Mouse (Mus musculus) kidney, embryonic 15.5 days (tissue): ENCODE results near the gene 1810010D01Rik. TPM values are rescaled to one million over a fixed set of nuclear protein-coding genes. Genes with fewer than 3 reads are reported as not detected.

Experiments used
- ATAC-seq: fragments of 200-750 bp; cut with Nextera tagmentation; replicated peaks from 2 replicates; pipeline ENCODE4 v1.8.0; 2017; ENCODE audit warnings: moderate TSS enrichment; ENCODE audit not compliant: low FRiP score
- H3K27ac ChIP-seq: fragments of 300-500 bp; sonication (generic); 2 replicates; pipeline ENCODE4 v1.5.1; 2015; ENCODE audit warnings: mild to moderate bottlenecking, inconsistent platforms
- H3K27me3 ChIP-seq: fragments of 300-500 bp; sonication (generic); 2 replicates; pipeline ENCODE4 v1.6.1; 2015; ENCODE audit warnings: inconsistent platforms
- H3K36me3 ChIP-seq: fragments of 300-500 bp; sonication (generic); 2 replicates; pipeline ENCODE4 v1.6.1; 2015; ENCODE audit warnings: inconsistent platforms
- H3K4me1 ChIP-seq: fragments of 300-500 bp; sonication (generic); 2 replicates; pipeline ENCODE4 v1.6.1; 2015; ENCODE audit warnings: inconsistent platforms
- H3K4me2 ChIP-seq: fragments of 300-500 bp; sonication (generic); 2 replicates; pipeline ENCODE4 v1.6.1; 2015; ENCODE audit warnings: moderate library complexity, mild to moderate bottlenecking, inconsistent platforms
- H3K4me3 ChIP-seq: fragments of 300-500 bp; sonication (generic); replicated peaks from 2 replicates; pipeline ENCODE4 v1.5.1; 2015; ENCODE audit warnings: mild to moderate bottlenecking, inconsistent platforms
- H3K9ac ChIP-seq: fragments of 300-500 bp; sonication (generic); 2 replicates; pipeline ENCODE4 v1.6.1; 2015; ENCODE audit warnings: mild to moderate bottlenecking, inconsistent platforms
- H3K9me3 ChIP-seq: fragments of 300-500 bp; sonication (generic); replicated peaks from 2 replicates; pipeline ENCODE4 v1.6.1; 2016; ENCODE audit warnings: inconsistent platforms
- WGBS: fragments of 180-500 bp; shearing (Covaris S2); methylation state at CpG from one replicate; pipeline ENCODE4 v1.1.7; 2015; ENCODE audit warnings: mixed read lengths; 5-methylcytosine and 5-hydroxymethylcytosine counted together
- polyA plus RNA-seq: library from polyadenylated mRNA; unstranded; fragments of >200 nt; fragmentation: Nextera tagmentation; extraction: Ambion mirVana; gene quantifications from 2 replicates; pipeline ENCODE4 v1.2.1, GENCODE M21; 2015

The 1810010D01Rik gene
- polyA plus RNA-seq, result 0.56 TPM in 1 of 2 replicates, not detected in the other

DNA sequence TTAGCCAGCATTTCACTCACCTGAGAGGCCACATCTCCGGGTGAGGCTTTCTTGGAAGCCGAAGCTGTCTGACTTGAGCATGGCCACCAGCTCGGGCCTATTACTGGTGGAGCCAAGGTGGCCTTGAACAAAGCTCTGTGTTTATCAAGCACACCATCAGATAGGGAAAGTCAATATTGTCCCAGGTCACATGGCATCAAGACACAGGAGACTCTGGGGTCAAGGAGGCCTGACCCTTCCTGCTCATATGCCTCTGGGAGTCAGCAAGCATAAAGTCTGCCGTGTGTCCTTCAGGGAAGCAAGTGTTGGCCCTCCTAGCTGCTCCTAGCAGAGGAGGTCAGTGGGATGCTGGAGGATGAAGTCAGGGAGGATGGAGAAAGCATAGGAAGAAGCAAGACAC, at the start of gene 1810010D01Rik:
TSS of gene 1810010D01Rik (minus strand) at position 114 of the 400 bp plus-strand sequence.
- no peaks in the 10 kb centered on the region for H3K27me3 ChIP-seq

DNA sequence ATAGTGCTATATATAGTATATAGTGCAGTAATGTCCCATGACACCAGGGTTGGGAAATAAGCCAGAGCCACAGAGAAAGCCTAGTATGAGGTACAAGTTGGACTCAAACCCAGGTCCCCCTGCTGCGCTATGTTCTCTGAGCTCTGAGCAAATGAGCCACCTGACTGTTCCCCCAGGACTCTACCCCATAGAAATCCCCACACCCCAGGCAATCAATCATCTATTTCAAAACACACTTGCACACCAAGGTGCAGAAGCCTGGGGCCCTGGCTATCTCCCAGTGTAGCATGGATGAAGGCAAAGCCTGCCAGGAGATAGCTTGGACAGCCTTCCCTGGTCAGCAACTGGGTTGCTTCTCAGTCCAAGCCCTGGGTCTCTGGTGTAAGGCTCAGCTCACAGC, 48.2 kb upstream of the 1810010D01Rik start:
- Histone ChIP-seq H3K4me2 (no peak overlapping the region), H3K4me1 (no peaks in the 10 kb centered on the region), H3K4me3 (no peak overlapping the region), H3K27me3 (no peaks in the 10 kb centered on the region), H3K36me3 (peaks cover 53% of the 10 kb centered on the region), H3K9ac (no peak overlapping the region), H3K9me3 (no peaks in the 10 kb centered on the region), H3K27ac (no peak overlapping the region)
- 95% methylated on average over 1 of the region's 1 CpGs for WGBS
- ATAC-seq, result no peak

More for the DNA sequence above, at the start of gene 1810010D01Rik:
- Histone ChIP-seq H3K36me3 (no peaks in the 10 kb centered on the region), H3K4me1 (peaks cover 38% of the 10 kb centered on the region), H3K9me3 (no peaks in the 10 kb centered on the region), H3K27ac (peak within 1 kb of the TSS; percentile 93; the same call in 1 of the 2 replicates), H3K4me2 (no peak within 1 kb of the TSS), H3K4me3 (no peak within 1 kb of the TSS), H3K9ac (0 out of 2 replicates have a peak within 1 kb of the TSS, but pooled peaks have one; percentile 53)
- no peak for ATAC-seq
- WGBS, result 75% methylated on average over 4 of the region's 4 CpGs

DNA sequence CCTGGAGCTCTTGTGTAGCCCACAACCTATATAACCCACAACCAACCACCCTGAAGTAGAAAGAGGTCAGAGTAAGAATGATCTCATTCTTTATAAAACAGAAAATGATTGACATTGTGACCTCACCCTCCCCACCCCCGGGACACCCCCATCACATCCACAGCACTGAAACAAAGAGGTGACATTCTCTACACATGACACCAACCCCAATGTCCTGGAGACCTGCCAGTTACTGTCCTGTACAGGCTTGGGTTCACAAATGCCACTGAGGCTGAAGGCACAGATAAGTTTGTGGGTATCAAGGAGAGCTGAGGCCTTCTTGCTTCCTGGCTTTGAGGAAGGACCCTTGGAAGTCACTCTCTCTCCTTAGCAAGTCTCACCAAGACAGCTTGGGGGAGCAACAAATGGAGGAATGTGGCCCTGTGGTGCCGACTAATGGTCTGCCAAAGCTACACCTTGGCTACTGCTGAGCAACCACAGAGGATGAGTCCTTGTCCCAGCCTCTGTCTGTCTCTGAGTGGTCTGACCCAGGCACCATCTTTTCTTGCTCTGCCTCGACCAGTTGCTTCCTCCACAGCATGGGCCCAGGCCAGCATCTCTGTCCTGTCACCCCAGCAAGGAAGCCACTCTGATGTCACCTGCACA, 46.2 kb upstream of the 1810010D01Rik start:
- Histone ChIP-seq H3K4me3 (no peak overlapping the region), H3K27ac (no peak overlapping the region), H3K4me2 (no peak overlapping the region), H3K9me3 (no peaks in the 10 kb centered on the region), H3K4me1 (no peaks in the 10 kb centered on the region), H3K9ac (no peak overlapping the region), H3K36me3 (peaks cover 39% of the 10 kb centered on the region), H3K27me3 (no peaks in the 10 kb centered on the region)
- 58% methylated on average over 3 of the region's 3 CpGs for WGBS
- ATAC-seq, result no peak

DNA sequence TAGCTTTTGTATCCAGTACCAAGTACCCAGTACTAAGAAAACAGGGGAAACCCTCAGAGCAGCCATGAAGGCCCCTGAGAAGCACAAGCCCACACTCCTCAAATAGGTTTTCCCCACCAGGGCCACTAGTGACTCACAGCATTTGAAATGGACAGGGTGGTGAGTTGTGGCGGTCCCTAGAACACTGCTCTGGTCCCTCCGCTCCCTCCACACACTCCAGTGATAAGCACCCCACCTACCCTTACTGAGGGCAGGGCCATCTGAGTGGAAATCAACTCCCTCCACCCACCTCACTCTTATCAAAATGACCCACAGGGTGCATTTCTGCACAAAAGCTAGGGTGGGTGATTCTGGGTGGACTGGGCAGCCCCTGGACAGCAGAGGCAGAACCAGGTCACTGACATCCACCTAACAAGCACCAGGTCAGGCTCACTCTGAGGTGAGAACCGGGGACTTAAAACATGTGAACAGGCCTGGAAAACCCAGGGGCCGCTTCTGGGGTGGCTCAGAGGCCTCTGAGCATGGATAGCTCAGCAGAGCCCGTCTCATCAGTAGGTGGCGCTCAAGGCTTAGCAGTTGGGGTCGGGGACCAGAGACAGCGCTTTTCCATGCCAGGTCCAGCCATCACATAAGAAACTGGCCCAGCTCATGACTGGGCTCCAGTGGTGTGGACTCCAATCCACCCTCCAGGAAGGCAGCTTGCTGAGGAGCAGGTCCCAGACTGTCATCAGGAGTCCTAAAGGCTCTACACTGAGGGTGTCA, 45.0 kb upstream of the 1810010D01Rik start:
- Histone ChIP-seq H3K9me3 (no peaks in the 10 kb centered on the region), H3K4me1 (no peaks in the 10 kb centered on the region), H3K4me3 (no peak overlapping the region), H3K27me3 (no peaks in the 10 kb centered on the region), H3K27ac (no peak overlapping the region), H3K36me3 (peaks cover 33% of the 10 kb centered on the region), H3K4me2 (no peak overlapping the region), H3K9ac (no peak overlapping the region)
- ATAC-seq, result peak; percentile 49; the same call in 1 of the 2 replicates
- 26% methylated on average over 8 of the region's 8 CpGs for WGBS

DNA sequence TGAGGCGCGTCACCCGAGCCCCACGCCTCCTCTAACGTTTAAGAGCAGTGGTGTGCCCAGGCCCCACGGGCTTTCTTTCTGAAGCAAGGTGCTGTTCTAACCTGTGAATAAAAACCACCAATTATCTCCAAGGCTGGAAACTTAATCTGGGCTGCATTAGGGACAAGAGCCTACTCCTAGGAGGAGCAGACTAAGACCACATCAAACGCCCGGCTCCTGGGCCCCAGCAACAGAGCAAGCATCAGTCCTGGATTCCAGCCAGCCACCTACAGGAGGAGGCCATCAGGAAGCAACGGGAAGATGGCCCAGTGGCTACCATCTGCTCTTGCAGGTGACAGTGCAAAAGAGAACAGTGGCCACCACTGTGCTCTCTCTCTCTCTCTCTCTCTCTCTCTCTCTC, 42.3 kb upstream of the 1810010D01Rik start:
- H3K27ac ChIP-seq, result no peak overlapping the region
- ATAC-seq, result no peak
- H3K27me3 ChIP-seq, result no peaks in the 10 kb centered on the region
- no peak overlapping the region for H3K4me3 ChIP-seq
- H3K9ac ChIP-seq, result no peak overlapping the region
- 57% methylated on average over 9 of the region's 9 CpGs for WGBS
- no peaks in the 10 kb centered on the region for H3K9me3 ChIP-seq
- H3K36me3 ChIP-seq, result peaks cover 9% of the 10 kb centered on the region
- H3K4me1 ChIP-seq, result no peaks in the 10 kb centered on the region
- H3K4me2 ChIP-seq, result no peak overlapping the region

DNA sequence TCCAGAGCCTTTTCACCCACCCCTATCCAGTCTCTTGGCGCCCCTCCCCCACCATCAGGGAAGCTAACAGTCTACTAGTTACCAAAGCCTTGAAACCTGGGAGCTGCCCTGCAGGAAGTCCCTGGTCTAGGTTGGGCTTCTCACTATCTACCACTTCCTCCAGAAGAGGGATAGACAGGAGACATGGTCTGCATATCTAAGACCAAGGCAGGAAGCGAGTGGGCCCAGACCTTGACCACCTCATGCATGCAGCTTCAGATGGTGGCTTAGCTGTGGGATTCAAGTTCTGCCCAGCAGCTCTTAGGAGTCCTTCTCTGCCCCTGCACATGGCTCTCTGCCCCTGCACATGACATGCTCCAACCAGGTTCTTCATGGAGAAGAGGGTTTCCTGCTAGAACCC, 41.0 kb upstream of the 1810010D01Rik start:
- no peak overlapping the region for H3K4me3 ChIP-seq
- H3K27me3 ChIP-seq, result no peaks in the 10 kb centered on the region
- H3K9me3 ChIP-seq, result no peaks in the 10 kb centered on the region
- no peak overlapping the region for H3K9ac ChIP-seq
- WGBS, result 93% methylated on average over 2 of the region's 2 CpGs
- no peaks in the 10 kb centered on the region for H3K36me3 ChIP-seq
- ATAC-seq, result no peak
- no peaks in the 10 kb centered on the region for H3K4me1 ChIP-seq
- H3K4me2 ChIP-seq, result no peak overlapping the region
- no peak overlapping the region for H3K27ac ChIP-seq

DNA sequence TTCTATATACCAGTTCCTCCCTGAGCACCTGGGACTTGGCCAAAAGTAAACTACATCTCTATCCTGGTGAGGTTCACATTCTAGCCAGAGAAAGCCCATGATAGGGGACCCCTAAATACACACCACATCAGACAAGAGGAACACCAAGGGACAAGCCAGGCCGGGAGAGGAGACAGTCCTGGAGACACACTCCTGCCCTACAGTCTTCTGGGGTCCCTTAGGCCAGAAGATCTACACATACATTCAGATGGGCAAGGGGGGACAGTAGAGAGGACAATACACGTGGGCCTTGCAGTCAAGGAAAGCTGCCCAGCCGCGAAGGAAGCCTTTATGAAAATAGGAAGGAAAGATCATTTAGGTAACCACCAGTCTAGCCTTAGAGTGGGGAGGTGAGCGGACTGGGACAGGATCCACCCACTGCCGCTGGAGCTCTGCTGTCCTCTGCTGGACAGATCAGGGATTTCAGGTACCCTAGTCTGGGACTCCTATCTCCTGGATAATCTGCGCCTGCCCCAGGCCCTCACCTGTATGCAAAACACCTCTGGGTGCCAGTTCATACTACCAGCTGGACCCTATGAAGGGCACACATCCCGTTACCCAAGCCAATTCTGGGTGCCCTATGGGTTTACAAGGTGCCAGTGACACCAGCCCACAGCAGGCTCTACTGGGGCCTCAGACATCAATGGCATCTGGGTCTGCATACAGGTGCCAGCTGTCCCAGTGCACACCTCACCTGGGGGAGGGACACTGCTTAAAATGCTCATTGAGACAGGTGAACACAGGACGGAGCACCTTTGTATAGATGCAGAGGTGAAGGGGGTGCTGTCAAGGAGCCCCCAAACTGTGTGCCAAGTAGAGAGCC, 35.2 kb upstream of the 1810010D01Rik start:
- H3K27ac ChIP-seq, result no peak overlapping the region
- no peak overlapping the region for H3K4me3 ChIP-seq
- WGBS, result 17% methylated on average over 9 of the region's 9 CpGs
- H3K27me3 ChIP-seq, result no peaks in the 10 kb centered on the region
- no peaks in the 10 kb centered on the region for H3K9me3 ChIP-seq
- no peaks in the 10 kb centered on the region for H3K36me3 ChIP-seq
- peak; percentile 57 for ATAC-seq
- H3K4me2 ChIP-seq, result no peak overlapping the region
- no peak overlapping the region for H3K9ac ChIP-seq
- H3K4me1 ChIP-seq, result peaks cover 28% of the 10 kb centered on the region

DNA sequence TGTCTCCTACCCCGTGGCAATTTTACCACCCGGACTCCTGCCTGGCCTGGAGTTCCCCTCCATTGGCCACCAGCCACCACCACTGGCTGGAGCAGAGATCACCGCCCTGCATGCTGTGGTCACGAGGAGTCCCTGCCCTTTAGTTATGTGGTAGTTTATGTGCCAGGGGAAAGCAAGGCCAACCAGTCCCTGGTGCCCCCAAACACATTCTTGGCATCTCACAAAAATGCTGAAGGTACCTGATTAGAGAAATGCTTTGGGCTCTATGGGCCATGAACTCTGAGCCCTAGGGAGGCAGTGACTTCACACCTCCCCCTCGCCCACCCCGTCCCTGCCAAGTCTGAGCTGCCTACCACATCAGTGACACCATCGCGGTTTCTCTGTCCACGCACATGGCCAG, 34.1 kb upstream of the 1810010D01Rik start:
- ATAC-seq, result no peak
- no peaks in the 10 kb centered on the region for H3K9me3 ChIP-seq
- no peak overlapping the region for H3K27ac ChIP-seq
- H3K9ac ChIP-seq, result no peak overlapping the region
- no peak overlapping the region for H3K4me2 ChIP-seq
- H3K4me3 ChIP-seq, result no peak overlapping the region
- no peaks in the 10 kb centered on the region for H3K27me3 ChIP-seq
- H3K4me1 ChIP-seq, result peaks cover 28% of the 10 kb centered on the region
- no peaks in the 10 kb centered on the region for H3K36me3 ChIP-seq
- 61% methylated on average over 9 of the region's 9 CpGs for WGBS

DNA sequence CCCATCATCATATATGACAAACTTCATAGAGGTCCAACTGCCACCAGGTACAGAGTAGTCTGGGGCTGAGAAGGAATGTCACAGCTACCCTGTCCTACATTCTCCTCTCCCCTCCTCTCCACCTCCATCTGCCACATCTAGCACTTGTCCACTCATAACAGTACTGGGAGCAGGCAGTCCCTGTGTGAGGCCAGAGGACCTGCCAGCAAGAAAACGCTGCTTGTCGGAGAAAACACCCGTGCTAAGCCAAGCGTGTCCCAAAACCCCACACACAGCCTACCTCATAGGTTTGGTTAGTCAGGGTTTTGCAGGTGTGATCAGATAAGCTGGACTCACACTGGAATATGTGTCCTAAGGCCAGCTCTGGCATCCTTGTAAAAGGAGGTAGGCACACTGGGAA, 33.0 kb upstream of the 1810010D01Rik start:
- H3K27ac ChIP-seq, result no peak overlapping the region
- no peak for ATAC-seq
- peaks cover 28% of the 10 kb centered on the region for H3K4me1 ChIP-seq
- H3K4me3 ChIP-seq, result no peak overlapping the region
- H3K9ac ChIP-seq, result no peak overlapping the region
- H3K9me3 ChIP-seq, result no peaks in the 10 kb centered on the region
- WGBS, result 66% methylated on average over 4 of the region's 4 CpGs
- H3K36me3 ChIP-seq, result no peaks in the 10 kb centered on the region
- no peak overlapping the region for H3K4me2 ChIP-seq
- no peaks in the 10 kb centered on the region for H3K27me3 ChIP-seq

DNA sequence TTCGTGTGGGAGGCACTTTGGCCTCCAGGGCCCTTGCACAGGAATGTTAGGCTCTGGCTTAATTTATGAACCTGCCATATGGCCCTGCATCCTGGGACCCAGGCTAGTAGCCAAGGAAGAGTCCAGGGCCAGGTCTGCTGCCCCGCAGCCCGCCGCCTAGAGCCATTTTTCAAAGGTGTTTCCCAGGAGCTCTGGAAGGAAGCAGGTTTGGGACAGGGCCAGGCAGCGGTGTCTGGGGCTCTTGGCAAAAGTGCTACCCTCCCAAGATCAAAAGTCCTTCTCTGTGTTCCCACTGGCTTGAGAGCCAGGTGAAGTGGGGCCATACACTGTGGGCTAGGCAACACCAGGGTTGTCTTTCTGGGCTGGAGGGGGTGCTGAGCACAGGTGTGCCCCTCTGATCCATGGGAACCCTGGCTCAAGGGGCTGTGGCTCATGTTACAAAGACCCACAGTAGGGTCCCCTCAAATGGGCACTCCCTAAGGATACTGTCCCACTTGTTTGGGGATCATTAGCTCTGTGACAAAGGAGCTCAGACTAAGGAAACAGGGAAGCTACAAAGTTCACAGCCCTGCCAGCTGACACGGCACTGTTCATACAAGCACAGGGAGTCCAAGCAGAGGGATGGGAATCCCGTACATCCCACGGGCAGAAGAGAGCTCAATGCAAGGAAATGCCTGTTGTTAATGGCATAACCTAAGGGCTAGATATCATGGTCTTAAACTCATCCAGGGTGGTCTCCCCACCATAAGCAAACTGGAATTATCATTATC, 32.0 kb upstream of the 1810010D01Rik start:
- no peaks in the 10 kb centered on the region for H3K36me3 ChIP-seq
- H3K27me3 ChIP-seq, result no peaks in the 10 kb centered on the region
- no peaks in the 10 kb centered on the region for H3K9me3 ChIP-seq
- no peak for ATAC-seq
- peaks cover 35% of the 10 kb centered on the region for H3K4me1 ChIP-seq
- WGBS, result 38% methylated on average over 8 of the region's 8 CpGs
- no peak overlapping the region for H3K9ac ChIP-seq
- 0 out of 2 replicates have a peak overlapping the region, but pooled peaks have one; percentile 39 for H3K27ac ChIP-seq
- H3K4me2 ChIP-seq, result no peak overlapping the region
- no peak overlapping the region for H3K4me3 ChIP-seq

DNA sequence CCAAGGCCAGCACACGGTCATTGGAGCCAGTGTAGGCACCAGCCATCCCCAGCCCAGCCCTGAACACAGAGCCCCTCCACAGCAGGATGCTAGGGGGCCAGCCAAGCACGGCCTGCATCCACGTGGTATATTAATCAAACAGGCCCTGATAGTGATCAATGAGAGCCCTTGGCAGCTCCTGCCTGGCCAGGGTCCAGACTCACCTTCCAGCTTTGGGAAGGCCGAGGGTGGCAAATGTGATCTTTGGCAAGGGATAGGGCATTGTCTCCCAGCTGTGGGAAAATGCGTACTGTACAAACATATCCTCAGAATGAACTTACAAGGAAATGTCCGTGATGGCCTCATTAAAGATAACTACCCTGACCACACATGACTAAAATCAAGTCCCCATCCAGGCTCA, 31.2 kb upstream of the 1810010D01Rik start:
- ATAC-seq, result no peak
- Histone ChIP-seq H3K4me1 (peaks cover 41% of the 10 kb centered on the region), H3K27ac (0 out of 2 replicates have a peak overlapping the region, but pooled peaks have one; percentile 39), H3K4me3 (no peak overlapping the region), H3K4me2 (no peak overlapping the region), H3K9me3 (no peaks in the 10 kb centered on the region), H3K27me3 (no peaks in the 10 kb centered on the region), H3K9ac (no peak overlapping the region), H3K36me3 (no peaks in the 10 kb centered on the region)
- 39% methylated on average over 6 of the region's 6 CpGs for WGBS
